Mouse (Mus musculus) telencephalon, adult 2 months (tissue): ENCODE measurements at regions not wholly inside any gene's neighbourhood (a gene's known extent, or its start where the extent isn't known, plus 50 kb on each side); places are given as distances from the start of the nearest gene placed in this dataset.
"Not testable (repeated sequence)": the region's sequence is repeated elsewhere in the genome, so short reads cannot be mapped to it uniquely, and the experiment has no call there.

Experiments used
- DNase-seq: peaks from one replicate; pipeline ENCODE4 v3.0.0-alpha.2; 2011; ENCODE audit warnings: low read depth, low spot score

DNA sequence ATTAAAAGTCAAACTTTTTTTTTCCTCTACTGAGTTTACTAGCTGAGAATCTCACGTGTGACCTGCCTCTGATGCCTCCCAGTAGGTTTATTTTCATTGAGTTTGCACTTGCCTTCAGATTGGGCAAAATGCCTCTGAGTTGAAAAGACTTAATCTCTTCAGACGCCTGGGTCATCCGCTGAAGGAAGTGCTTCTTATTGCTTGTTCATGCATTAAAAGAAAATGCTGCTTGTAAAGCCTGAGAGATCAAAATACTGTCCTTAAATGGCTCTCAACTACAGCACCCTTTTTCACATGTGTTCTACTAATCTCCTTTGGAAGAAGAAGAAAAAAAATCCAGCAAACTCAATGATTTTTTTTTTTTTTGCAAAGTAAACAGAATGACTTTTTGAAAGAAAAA is 351.5 kb downstream of the Kcnh5 start:
- DNase-seq: no peak

DNA sequence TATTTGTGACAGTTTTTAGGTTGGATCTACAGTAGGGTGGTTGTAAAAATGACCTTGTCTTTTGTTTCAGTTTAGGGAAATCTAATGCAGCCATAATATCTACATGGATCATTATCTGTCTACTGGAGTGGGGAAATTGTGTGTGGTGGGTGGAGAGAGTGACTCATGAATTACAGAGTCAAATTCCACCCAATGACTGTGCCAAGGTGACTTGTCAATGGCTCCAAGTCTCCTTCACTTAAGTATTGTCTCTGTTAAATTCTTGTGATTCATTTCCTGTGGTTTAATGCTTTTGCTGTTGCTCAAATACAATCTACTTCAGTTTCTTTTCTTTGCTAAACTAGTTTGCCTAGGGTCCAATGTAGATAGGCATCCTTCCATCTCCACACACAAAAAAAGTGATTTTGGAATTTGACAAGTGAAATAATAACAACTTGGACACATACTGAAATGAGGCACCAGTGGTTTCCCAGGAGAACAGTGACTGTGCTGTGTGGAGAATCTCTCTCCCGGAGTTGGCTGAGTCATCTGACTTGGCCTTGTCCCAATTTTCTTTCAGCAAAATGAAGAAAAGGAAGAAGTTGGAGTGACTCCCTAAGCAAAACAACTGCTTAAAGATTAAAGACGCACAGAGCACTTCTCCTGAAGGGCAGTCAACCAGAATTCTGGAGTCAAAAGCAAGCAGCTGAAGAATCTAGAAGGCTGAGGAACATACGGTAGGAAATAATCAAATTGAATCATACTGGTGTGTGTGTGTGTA is 352.2 kb downstream of the Kcnh5 start:
- peak; percentile 42 for DNase-seq

- DNase-seq: not testable (repeated sequence)
Observed at GRCm38 (mm10) chr12:74816181-74816580, 361.0 kb downstream of the Kcnh5 start.

DNA sequence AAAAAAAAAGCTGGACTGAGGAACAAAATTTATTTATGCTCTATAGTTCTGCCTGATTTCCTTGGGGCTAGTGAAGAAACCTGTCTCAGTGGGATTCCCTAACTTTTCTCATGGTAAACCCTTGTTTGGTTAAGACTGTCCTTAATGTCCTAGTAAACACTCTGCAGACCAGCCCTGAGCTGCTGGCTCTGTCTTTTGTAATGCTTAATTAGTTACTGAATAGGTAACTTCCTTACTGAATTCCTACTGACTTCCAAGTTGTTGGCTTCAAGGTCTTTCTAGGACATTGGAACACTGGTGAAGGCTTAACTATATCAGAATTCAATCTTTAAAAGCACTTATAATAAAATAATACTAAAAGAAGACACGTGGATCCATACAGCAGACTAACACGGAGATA is 368.6 kb downstream of the Kcnh5 start:
- not testable (repeated sequence) for DNase-seq

DNA sequence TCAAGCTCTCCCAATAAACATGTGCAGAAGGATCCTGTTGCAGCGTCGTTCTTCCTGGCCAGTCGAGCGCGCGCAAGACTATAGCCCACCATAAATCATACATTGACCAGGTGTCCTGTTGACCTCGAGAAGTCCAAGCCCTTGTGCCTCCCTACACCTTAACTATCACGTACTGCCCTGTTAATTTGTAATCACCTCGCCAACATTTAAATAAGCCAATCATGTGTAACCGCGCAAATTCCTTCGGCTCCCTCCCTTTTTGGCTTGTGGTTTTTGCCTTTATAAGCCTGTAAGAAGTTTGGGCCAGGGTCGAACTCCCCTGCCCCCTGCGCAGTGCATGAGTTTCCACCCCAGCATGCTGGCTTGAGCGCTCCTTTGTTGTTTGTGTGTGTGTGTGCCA is 369.2 kb downstream of the Kcnh5 start:
- DNase-seq: not testable (repeated sequence)

DNA sequence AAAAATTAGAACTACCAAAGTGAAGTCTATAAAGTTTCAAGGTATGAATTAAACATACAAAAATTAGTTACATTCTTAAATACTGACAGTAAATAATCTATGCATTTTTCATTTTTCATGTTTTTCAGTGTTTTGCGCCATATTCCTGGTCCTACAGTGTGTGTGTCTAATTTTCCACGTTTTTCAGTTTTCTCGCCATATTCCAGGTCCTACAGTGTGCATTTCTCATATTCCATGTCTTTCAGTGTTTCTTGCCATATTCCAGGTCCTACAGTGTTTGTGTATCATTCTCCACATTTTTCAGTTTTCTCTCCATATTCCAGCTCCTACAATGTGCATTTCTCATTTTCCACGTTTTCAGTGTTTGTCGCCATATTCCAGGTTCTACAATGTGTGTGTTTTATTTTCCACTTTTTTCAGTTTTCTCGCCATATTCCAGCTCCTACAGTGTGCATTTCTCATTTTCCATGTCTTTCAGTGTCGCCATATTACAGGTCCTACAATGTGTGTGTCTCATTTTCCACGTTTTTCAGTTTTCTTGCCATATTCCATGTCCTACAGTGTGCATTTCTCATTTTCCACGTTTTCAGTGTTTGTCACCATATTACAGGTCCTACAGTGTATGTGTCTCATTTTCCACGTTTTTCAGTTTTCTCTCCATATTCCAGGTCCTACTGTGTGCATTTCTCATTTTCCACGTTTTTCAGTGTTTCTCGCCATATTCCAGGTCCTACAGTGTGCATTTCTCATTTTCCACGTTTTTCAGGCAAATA is 373.2 kb downstream of the Kcnh5 start:
- no peak for DNase-seq

DNA sequence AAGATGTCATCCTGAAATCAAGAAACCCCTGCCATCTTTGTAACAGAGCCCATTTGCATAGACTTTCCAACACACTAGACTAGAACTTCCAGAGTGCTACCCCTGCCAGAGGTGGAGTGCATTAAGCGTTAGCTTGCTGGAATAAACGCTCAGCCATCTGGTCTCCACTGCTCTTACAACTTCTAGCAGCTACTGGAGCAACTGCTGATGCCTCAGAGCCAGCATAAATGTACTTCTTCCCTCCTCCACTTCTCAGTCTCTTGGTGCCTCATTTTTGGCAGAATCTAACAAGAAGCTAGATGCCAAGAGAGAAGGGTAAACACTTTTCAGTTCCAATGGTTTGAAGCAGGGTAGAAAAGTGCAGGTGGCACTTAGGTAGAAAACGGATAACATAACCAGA is 385.1 kb downstream of the Kcnh5 start:
- DNase-seq: peak; percentile 68

DNA sequence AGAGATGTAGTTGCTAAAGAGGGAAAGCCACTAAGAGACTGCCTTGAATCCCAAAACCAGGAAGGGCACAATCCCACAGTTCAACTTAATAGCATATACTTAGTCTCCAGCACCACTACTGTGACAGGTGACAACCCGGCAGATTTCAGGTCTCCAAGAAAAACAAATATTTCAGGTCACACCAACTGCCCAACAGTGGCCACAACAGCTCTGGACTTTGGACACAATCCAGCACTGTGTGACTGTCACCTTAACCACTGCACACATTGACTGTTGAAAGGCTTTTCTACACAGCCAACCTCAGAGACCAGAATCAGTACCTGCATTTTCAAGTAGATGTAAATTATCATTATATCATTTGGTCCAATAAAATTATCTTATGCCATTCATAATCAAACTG is 414.8 kb downstream of the Kcnh5 start:
- no peak for DNase-seq

GRCm38 (mm10) chr12:74745051-74745450 is 428.9 kb upstream of the Gm11042 start:
- DNase-seq: peak; percentile 55

DNA sequence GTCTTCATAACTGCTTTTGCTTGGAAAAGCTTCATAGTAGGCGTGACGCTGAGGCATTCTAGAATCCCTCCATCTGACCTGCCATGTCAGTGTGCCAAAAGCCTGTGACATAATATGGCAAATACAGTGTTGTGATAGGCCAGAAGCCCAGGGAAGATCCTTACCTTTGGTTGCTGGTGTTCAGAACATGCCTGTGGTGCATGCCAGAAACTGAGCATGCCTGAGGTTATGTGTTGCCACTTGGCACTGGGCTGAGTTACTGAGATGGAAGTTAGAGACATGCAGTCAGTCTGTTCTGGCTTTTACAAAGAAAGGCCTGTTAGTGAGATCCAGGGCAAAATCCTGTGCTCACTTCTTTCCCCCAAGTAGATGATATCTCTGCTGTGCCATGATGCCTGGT is 412.7 kb upstream of the Gm11042 start:
- no peak for DNase-seq

- DNase-seq: peak; percentile 31
Observed at GRCm38 (mm10) chr12:74679149-74679548, 363.0 kb upstream of the Gm11042 start.

DNA sequence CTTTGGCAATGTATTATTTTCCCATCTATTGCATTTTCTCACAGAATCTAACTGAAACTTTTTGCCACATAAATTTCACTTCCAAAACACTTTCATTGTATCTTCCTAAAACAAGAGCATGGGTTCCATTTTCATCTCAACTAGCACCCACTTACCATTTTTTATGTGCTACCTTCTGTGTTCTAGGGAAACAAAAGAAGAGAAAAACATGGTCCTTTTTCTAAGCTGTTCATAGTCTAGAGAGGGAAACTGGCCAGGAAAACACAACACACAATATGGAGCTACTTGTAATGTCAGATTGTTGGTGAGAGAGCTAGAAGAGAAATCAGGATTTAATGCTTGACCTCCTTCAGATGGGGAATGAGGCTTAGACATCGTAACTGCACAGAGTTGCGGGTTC is 361.6 kb upstream of the Gm11042 start:
- DNase-seq: peak; percentile 41

DNA sequence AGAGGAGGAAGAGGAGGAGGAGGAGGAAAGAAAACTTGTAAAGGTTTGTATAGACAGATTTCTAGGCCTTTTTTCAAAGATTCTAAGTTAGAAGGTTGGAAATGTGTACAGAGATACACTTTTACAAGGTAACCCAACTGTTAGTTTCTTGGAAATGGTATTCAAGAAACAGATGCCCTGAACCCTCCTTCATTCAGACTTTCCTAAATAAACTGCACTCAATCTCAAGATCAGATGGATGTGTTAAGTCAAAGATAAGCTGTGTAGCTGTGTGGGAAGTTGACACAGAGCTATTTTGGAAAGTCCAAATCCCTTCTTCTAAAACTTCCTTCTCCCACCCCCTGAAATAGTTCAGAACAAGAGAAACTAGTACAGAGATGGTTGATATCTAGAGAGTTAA is 342.2 kb upstream of the Gm11042 start:
- peak; percentile 60 for DNase-seq

DNA sequence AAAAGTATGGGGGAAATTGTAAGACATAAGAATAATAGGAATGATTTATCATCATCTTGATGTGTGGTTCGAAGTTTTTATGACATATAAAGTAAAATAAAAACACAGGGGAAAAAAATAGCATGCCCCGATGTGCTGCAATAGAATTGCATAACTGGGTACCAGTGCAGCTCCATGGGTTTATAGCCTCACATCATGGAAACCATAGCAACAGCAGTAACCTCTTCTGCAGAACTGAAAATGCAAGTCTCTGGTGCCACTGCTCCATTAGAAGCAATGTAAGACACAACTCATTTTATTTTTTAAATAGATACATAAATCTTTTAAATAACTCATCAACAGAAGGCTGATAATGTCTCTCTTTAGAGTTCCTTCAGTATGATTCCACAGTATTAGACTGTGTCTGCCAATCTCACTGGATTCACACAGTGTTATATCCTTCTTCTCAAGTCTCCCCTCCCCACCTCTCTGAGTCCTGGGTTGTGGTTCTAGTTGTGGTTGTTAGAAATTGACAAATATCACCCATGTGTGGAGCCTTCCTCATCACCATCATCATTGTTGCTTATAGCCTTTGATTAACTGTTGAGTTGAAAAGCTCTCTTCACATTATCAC is 340.9 kb upstream of the Gm11042 start:
- peak; percentile 31 for DNase-seq

GRCm38 (mm10) chr12:74651256-74651655 is 335.1 kb upstream of the Gm11042 start:
- no peak for DNase-seq

DNA sequence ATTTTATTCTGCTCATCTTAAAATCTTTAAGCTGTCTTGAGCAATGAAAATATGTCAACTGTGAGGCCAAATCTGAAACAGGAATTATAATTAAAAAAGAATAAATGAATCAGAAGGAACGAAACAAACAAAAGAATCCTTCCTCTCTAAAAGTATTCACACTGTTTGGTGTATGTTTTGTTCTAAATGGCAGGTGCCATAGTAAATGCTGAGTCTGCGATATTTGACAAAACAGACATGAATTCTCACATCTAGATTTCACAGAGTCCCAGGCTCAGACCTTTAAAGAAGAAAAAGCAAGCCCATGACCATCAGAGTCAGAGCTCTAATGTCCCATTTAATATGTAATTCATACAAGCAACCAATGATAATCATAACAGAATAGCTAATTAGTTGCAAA is 316.6 kb upstream of the Gm11042 start:
- DNase-seq: no peak

GRCm38 (mm10) chr12:74595208-74595607 is 279.0 kb upstream of the Gm11042 start:
- DNase-seq: peak; percentile 49

- no peak for DNase-seq
Observed at GRCm38 (mm10) chr12:74554599-74554998, 238.4 kb upstream of the Gm11042 start.

GRCm38 (mm10) chr12:74544172-74544571 is 228.0 kb upstream of the Gm11042 start:
- no peak for DNase-seq

- no peak for DNase-seq
Observed at GRCm38 (mm10) chr12:74534882-74535281, 218.7 kb upstream of the Gm11042 start.

DNA sequence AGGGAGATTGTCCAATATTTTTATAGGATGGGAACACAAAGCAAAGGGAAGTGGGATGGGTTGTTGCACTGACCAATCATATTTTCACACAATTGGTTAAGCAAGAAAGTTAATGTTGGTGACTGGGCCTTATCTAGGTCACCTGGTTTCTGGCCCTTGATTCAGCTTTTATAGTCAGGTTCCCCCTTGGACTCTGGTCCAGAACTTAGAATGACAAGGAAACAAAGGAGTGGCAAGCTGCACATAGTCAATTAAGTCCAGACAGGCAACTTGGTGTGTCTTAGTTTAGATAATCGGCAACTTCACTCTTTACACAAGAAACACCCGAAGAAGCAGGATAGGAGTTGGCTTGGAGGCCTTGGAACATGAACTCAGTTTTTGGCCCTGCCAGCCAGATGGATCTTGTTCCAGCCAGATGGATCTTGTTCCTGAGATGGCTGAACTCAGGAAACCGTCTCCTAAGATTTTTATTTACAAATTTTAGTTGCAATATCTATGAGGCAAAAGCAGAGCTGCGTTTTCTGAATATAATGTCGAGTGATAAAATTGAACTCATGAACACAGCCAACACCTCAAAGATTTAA is 212.9 kb upstream of the Gm11042 start:
- no peak for DNase-seq

DNA sequence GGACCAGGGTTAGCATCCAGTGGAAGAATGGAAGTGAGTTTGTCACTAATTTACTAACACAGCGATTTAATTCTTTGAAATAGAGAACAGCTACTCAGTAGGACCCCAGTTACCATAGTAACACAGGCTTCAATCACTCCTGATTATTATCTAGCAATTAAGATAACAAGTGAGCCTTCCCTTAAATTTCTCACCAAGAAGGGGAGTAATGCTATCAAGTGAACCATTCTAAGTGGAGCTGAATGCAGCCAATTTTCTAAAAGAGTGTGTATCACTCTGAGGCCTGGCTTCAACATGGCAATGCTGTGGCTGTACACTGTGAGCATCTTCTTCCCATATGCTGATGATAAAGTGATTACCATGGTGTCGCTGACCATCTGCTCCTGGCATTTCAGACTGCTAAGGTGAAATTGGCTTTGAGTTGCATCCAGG is 211.0 kb upstream of the Gm11042 start:
- no peak for DNase-seq
